Mouse (Mus musculus) kidney, adult 11 months (tissue): Measurements from ENCODE around the gene 4922502D21Rik.
A peak's percentile ranks its signal among the peaks of the same experiment; 100 is the strongest.
"Not testable (repeated sequence)": the region's sequence is repeated elsewhere in the genome, so short reads cannot be mapped to it uniquely, and the experiment has no call there.

Source experiments
- DNase-seq: peaks from one replicate; pipeline ENCODE4 v3.0.0; 2022

The 4922502D21Rik gene

GRCm38 (mm10) chr6:129331610-129332009 lies at the start of gene 4922502D21Rik:
Gene 4922502D21Rik, minus strand, starts transcription at chr6:129331796.
- no peak for DNase-seq

GRCm38 (mm10) chr6:129380454-129380853 lies 48.9 kb upstream of the 4922502D21Rik start:
- DNase-seq = no peak

GRCm38 (mm10) chr6:129374937-129375471 lies 43.4 kb upstream of the 4922502D21Rik start:
- no peak for DNase-seq

- no peak for DNase-seq
These were observed 38.0 kb upstream of the 4922502D21Rik start for GRCm38 (mm10) chr6:129369374-129370132.

- no peak for DNase-seq
These were observed 34.4 kb upstream of the 4922502D21Rik start for GRCm38 (mm10) chr6:129365959-129366359.

- no peak for DNase-seq
These were observed 32.3 kb upstream of the 4922502D21Rik start for GRCm38 (mm10) chr6:129363942-129364341.

GRCm38 (mm10) chr6:129359515-129359914 lies 27.9 kb upstream of the 4922502D21Rik start:
- DNase-seq = no peak

- DNase-seq = no peak
These were observed 24.8 kb upstream of the 4922502D21Rik start for GRCm38 (mm10) chr6:129356430-129356829.

GRCm38 (mm10) chr6:129355774-129356173 lies 24.2 kb upstream of the 4922502D21Rik start:
- DNase-seq = no peak

GRCm38 (mm10) chr6:129351091-129351490 lies 19.5 kb upstream of the 4922502D21Rik start:
- DNase-seq = no peak

- DNase-seq = peak; percentile 14
These were observed 18.1 kb upstream of the 4922502D21Rik start for GRCm38 (mm10) chr6:129349524-129350352.

- no peak for DNase-seq
These were observed 12.8 kb upstream of the 4922502D21Rik start for GRCm38 (mm10) chr6:129344408-129344807.

- not testable (repeated sequence) for DNase-seq
These were observed 10.8 kb upstream of the 4922502D21Rik start, which contains the start of gene Clec12a for GRCm38 (mm10) chr6:129342391-129342790. Gene Clec12a, plus strand, starts transcription at chr6:129342691.

- no peak for DNase-seq
These were observed 6.2 kb upstream of the 4922502D21Rik start for GRCm38 (mm10) chr6:129337751-129338150.

- peak; percentile 40 for DNase-seq
These were observed 2.1 kb upstream of the 4922502D21Rik start for GRCm38 (mm10) chr6:129333674-129334078.

GRCm38 (mm10) chr6:129326568-129327150 lies 4.9 kb downstream of the 4922502D21Rik start:
- DNase-seq = no peak

- no peak for DNase-seq
These were observed 5.6 kb downstream of the 4922502D21Rik start for GRCm38 (mm10) chr6:129326016-129326415.

- no peak for DNase-seq
These were observed 12.3 kb downstream of the 4922502D21Rik start for GRCm38 (mm10) chr6:129319331-129319730.

GRCm38 (mm10) chr6:129318395-129318794 lies 13.2 kb downstream of the 4922502D21Rik start:
- DNase-seq = no peak

- no peak for DNase-seq
These were observed 15.1 kb downstream of the 4922502D21Rik start for GRCm38 (mm10) chr6:129316463-129316862.

- no peak for DNase-seq
These were observed 15.9 kb downstream of the 4922502D21Rik start for GRCm38 (mm10) chr6:129315698-129316097.

GRCm38 (mm10) chr6:129314655-129315168 lies 16.9 kb downstream of the 4922502D21Rik start:
- no peak for DNase-seq

- no peak for DNase-seq
These were observed 19.1 kb downstream of the 4922502D21Rik start for GRCm38 (mm10) chr6:129312499-129312898.
